Mouse (Mus musculus) heart, postnatal 0 days (tissue): ENCODE results near the gene Syf2. TPM values are rescaled to one million over a fixed set of nuclear protein-coding genes. Genes with fewer than 3 reads are reported as not detected.

Source experiments
- ATAC-seq: fragments of 200-750 bp; cut with Nextera tagmentation; 2 replicates; pipeline ENCODE4 v1.8.0; 2017; ENCODE audit warnings: low read depth, moderate number of reproducible peaks, moderate library complexity; ENCODE audit not compliant: insufficient read depth
- DNase-seq: peaks from one replicate; pipeline ENCODE4 v3.0.0-alpha.2; 2016; ENCODE audit warnings: low spot score
- H3K27ac ChIP-seq: fragments of 300-500 bp; sonication (generic); 2 replicates; pipeline ENCODE4 v1.5.1; 2014; ENCODE audit warnings: low read depth, mild to moderate bottlenecking
- H3K27me3 ChIP-seq: fragments of 300-500 bp; sonication (generic); 2 replicates; pipeline ENCODE4 v1.6.1; 2014; ENCODE audit warnings: low read length, mixed read lengths; ENCODE audit not compliant: control insufficient read depth, insufficient read depth
- H3K36me3 ChIP-seq: fragments of 300-500 bp; sonication (generic); replicated peaks from 2 replicates; pipeline ENCODE4 v1.6.1; 2014; ENCODE audit warnings: low read length, mixed read lengths; ENCODE audit not compliant: control insufficient read depth, insufficient read depth
- H3K4me1 ChIP-seq: fragments of 300-500 bp; sonication (generic); 2 replicates; pipeline ENCODE4 v1.6.1; 2014; ENCODE audit warnings: antibody characterized with exemption; ENCODE audit not compliant: control insufficient read depth, insufficient read depth
- H3K4me2 ChIP-seq: fragments of 300-500 bp; sonication (generic); 2 replicates; pipeline ENCODE4 v1.6.1; 2014; ENCODE audit warnings: low read depth, mild to moderate bottlenecking, low read length, moderate library complexity
- H3K4me3 ChIP-seq: fragments of 300-500 bp; sonication (generic); 2 replicates; pipeline ENCODE4 v1.5.1; 2014; ENCODE audit warnings: low read depth, low read length
- H3K9ac ChIP-seq: fragments of 300-500 bp; sonication (generic); replicated peaks from 2 replicates; pipeline ENCODE4 v1.6.1; 2014; ENCODE audit warnings: low read depth, low read length, mixed read lengths
- H3K9me3 ChIP-seq: fragments of 300-500 bp; sonication (generic); replicated peaks from 2 replicates; pipeline ENCODE4 v1.6.1; 2016; ENCODE audit warnings: low read length; ENCODE audit not compliant: control insufficient read depth
- CTCF ChIP-seq: IDR thresholded peaks from 2 replicates; pipeline ENCODE4 v1.5.1; 2016; ENCODE audit warnings: antibody characterized with exemption, control low read depth, low read depth
- EP300 ChIP-seq: IDR thresholded peaks from 2 replicates; pipeline ENCODE4 v1.6.1; 2016; ENCODE audit warnings: antibody characterized with exemption, low read depth
- WGBS: fragments of 180-500 bp; shearing (Covaris S2); extraction: QIAGEN DNeasy Blood & Tissue Kit; methylation state at CpG from one replicate; pipeline ENCODE4 v1.1.7; 2014; 5-methylcytosine and 5-hydroxymethylcytosine counted together
- polyA plus RNA-seq: library from polyadenylated mRNA; unstranded; fragments of >200 nt; fragmentation: Nextera tagmentation; extraction: Ambion mirVana; gene quantifications from 2 replicates; pipeline ENCODE4 v1.2.1, GENCODE M21; 2015
- total RNA-seq: library from RNA; depleted of rRNA; stranded (reverse); fragments of >200 nt; gene quantifications from 2 replicates; pipeline ENCODE4 v1.2.3, GENCODE M21; 2014; ENCODE audit warnings: low replicate concordance; rRNA removed

Syf2 gene
- total and polyA plus RNA-seq, 2 experiments from 2014 or later = 19.5 to 66.8 TPM

GRCm38 (mm10) chr4:134986963-134987362 is 56.3 kb downstream of the Syf2 start:
- Histone ChIP-seq H3K27ac (no peak overlapping the region), H3K9me3 (no peaks in the 10 kb centered on the region), H3K27me3 (no peaks in the 10 kb centered on the region), H3K9ac (no peak overlapping the region), H3K36me3 (no peaks in the 10 kb centered on the region), H3K4me2 (no peak overlapping the region), H3K4me3 (no peak overlapping the region), H3K4me1 (no peaks in the 10 kb centered on the region)
- 83% methylated on average over 3 of the region's 3 CpGs for WGBS
- no peak for TF ChIP-seq CTCF
- TF ChIP-seq EP300 = no peak
- ATAC-seq (no peak), DNase-seq (no peak)

Other genes with a start within 250 kb of the Syf2 start
- gene Man1c1, start 226.6 kb upstream of the Syf2 start, total RNA-seq = 14.8 and 21.2 TPM in 2 replicates
- 3.8 TPM in 2 replicates for gene Man1c1, start 226.6 kb upstream of the Syf2 start, polyA plus RNA-seq
- 9.4 and 31.8 TPM in 2 replicates for gene Ldlrap1, start 162.9 kb upstream of the Syf2 start, total RNA-seq
- gene Ldlrap1, start 162.9 kb upstream of the Syf2 start, polyA plus RNA-seq = 11.6 and 12.3 TPM in 2 replicates
- 23.5 and 32.1 TPM in 2 replicates for gene Maco1, start 77.6 kb upstream of the Syf2 start, total RNA-seq
- gene Maco1, start 77.6 kb upstream of the Syf2 start, polyA plus RNA-seq = 21.7 and 21.8 TPM in 2 replicates
- 5.3 and 7.7 TPM in 2 replicates for gene Rhd, start 66.4 kb upstream of the Syf2 start, total RNA-seq
- gene Rhd, start 66.4 kb upstream of the Syf2 start, polyA plus RNA-seq = 10.1 and 10.3 TPM in 2 replicates
- 111 and 117 TPM in 2 replicates for gene Tmem50a, start 15.9 kb upstream of the Syf2 start, total RNA-seq
- 160 and 171 TPM in 2 replicates for gene Tmem50a, start 15.9 kb upstream of the Syf2 start, polyA plus RNA-seq
- gene Rsrp1, start 7.3 kb upstream of the Syf2 start, total RNA-seq = 80.5 and 85.8 TPM in 2 replicates
- gene Rsrp1, start 7.3 kb upstream of the Syf2 start, polyA plus RNA-seq = 295 and 322 TPM in 2 replicates
- gene Runx3, start 189.8 kb downstream of the Syf2 start, total RNA-seq = 0.11 and 0.15 TPM in 2 replicates
- gene Runx3, start 189.8 kb downstream of the Syf2 start, polyA plus RNA-seq = 0.04 and 0.07 TPM in 2 replicates